Mouse (Mus musculus): ENCODE data around the gene Tcf7l2.

Gene Tcf7l2

DNA sequence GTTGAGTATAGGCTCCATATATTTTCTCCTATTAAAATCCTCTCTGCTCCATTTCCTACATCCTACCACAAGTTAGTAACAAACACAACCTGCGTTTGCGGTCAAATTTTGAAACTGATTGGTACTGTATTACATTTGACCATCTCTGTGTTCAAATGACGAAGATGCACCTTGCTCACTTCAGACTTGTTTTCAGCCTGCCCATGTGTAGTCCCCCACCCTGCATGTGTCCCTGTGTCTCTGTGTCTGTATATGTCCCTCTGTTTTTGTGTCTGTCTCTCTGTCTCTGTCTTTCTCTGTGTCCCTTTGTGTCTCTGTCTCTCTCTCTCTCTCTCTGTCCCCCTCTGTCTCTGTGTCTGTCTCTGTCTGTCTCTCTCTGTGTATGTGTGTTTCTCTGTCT, 222.8 kb downstream of the Tcf7l2 start:
- DNase-seq, result no peak

DNA sequence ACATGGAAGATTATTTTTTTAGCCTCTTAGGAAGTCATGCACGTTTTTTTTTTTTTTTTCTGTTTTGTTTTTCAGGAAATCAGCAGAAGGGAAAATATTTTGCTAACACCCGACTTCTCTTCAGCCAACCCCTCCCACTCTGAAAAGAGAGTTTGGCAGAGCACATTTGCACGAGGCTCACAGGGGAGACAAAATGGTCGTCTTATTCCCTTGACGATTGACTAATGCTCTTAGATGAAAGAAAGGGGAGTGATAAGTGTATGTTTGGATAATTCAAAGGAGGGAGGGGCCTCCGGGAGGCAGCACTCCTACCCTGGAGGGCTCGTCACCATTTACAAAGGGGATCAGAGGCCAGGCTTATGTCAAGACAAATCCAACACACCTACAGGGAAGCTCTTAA, 224.4 kb downstream of the Tcf7l2 start:
- DNase-seq, result no peak

DNA sequence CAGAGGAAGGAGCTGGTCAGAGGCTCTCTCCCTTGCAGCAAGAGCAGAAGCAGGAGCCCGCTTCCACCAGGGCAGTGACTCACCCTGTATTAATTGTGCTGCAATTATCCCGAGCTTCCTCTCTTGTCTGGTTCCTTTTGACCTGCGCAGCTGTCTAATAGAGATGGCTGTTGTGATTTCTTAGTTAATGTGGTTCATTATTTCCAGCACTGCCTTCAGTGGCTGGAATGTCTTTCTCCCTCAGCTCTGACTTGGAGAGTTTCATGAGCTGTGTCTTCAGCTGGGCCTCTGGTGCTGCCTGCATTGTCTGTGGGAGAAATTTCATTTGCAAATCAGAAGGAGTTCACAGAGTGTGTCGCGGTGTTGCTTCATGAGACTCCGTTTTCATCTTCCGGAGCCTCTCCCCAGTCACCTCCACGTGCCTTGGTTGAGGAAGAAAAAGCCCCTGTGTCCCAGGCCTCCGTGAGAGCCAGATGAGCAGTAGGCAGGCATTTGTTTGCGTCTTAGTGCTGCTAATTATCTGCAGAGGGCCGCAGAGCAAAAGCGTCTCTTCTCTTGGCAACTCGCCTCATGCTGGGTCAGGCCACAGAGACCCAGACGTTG, 228.4 kb downstream of the Tcf7l2 start:
- no peak for DNase-seq

DNA sequence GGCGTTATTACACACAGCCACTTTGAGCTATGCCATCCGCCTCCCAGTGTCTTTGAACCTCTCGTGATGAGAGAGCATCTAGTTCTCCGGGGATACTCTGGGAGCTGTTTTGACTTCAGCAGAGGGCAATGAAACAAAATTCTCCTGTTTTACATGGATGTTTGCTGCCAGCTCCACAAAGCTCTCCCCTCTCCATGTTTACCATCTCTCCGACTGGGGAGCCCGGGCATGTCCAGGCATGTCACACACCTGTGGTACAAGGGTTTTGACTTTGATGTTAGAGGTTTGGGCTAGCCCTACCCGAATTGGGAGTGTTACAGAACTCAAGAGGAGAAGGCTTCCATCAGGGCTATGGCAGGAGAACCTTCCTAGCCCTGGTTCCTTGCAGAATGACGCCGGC, 234.5 kb downstream of the Tcf7l2 start:
- DNase-seq, result no peak

Measured in thymus, adult 18-20 months (tissue).